Comparison of ENCODE assay signal across 9 mouse cellular contexts in the genomic region with DNA sequence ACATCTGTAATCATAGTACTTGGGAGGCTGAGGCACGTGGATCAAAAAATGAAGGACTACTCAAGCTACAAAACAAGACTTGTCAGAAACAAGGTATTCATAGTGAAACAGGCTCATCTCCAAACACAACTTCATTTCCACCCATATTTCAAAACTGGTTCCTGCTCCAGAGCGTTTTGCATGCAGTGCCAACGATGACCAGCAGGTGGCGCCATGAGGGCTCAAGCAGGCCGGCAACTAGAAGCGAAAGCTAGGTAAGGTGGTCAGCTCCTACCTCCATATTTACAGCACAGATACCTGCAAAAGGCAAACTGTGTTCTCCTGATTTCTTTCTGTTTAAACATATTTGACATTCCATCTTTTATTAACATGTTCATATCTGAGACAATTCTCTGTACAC. TPM values are rescaled to one million over a fixed set of nuclear protein-coding genes. Genes with fewer than 3 reads are reported as not detected.
DNase-seq lines count a peak whose midpoint lies in the region; ATAC-seq and TF ChIP-seq lines count a peak whose summit lies in the region.
"Had no signal": no experiment of that assay in that cellular context is flagged by ENCODE, and none has a peak within 500 bp of the region (broad histone marks: within the 10 kb centered on the region; RNA-seq: fewer than 3 reads in every experiment).

No protein-coding gene starts in this region.

- H3K36me3 ChIP-seq in hindbrain, embryonic 10.5 days, result no peaks in the 10 kb centered on the region
- no peaks in the 10 kb centered on the region for H3K36me3 ChIP-seq in hindbrain, embryonic 13.5 days
- H3K36me3 ChIP-seq in stomach, postnatal 0 days (ENCODE audit: control insufficient read depth, insufficient read depth, low read length), result no peaks in the 10 kb centered on the region
- H3K36me3 ChIP-seq: neural tube, embryonic 13.5 days had no signal

- no peak overlapping the region for H3K4me2 ChIP-seq in hindbrain, embryonic 13.5 days
- H3K4me2 ChIP-seq in stomach, postnatal 0 days (replicated peaks; ENCODE audit: low read depth), result no peak overlapping the region
- H3K4me2 ChIP-seq: neural tube, embryonic 13.5 days had no signal

- no peak overlapping the region for H3K27ac ChIP-seq in hindbrain, embryonic 10.5 days
- no peak overlapping the region for H3K27ac ChIP-seq in hindbrain, embryonic 13.5 days
- H3K27ac ChIP-seq in stomach, postnatal 0 days (replicated peaks), result no peak overlapping the region
- H3K27ac ChIP-seq: neural tube, embryonic 13.5 days had no signal

- no peaks in the 10 kb centered on the region for H3K9me3 ChIP-seq in hindbrain, embryonic 10.5 days
- no peaks in the 10 kb centered on the region for H3K9me3 ChIP-seq in hindbrain, embryonic 13.5 days
- H3K9me3 ChIP-seq in stomach, postnatal 0 days (ENCODE audit: control insufficient read depth, low read length), result no peaks in the 10 kb centered on the region
- H3K9me3 ChIP-seq: neural tube, embryonic 13.5 days had no signal

- TF ChIP-seq EP300 in stomach, postnatal 0 days (optimal IDR thresholded peaks at IDR 0.05), result no peak

- peaks cover 3% of the 10 kb centered on the region; the same call in 1 of the 2 replicates for H3K4me1 ChIP-seq in hindbrain, embryonic 10.5 days (replicated peaks)
- H3K4me1 ChIP-seq in hindbrain, embryonic 13.5 days (replicated peaks), result no peaks in the 10 kb centered on the region
- H3K4me1 ChIP-seq in stomach, postnatal 0 days (replicated peaks; ENCODE audit: control insufficient read depth, insufficient read depth), result no peaks in the 10 kb centered on the region
- H3K4me1 ChIP-seq: neural tube, embryonic 13.5 days had no signal

- 11% methylated on average over 6 of the region's 6 CpGs for WGBS in hindbrain, embryonic 10.5 days
- 4% methylated on average over 6 of the region's 6 CpGs for WGBS in hindbrain, embryonic 13.5 days
- 6% methylated on average over 6 of the region's 6 CpGs for WGBS in stomach, postnatal 0 days

- peak; percentile 82 for DNase-seq in hindbrain, embryonic 10.5 days (ENCODE audit: low spot score)
- peak; percentile 87 to 89 for DNase-seq in adrenal gland, postnatal 36 days
- DNase-seq in heart, postnatal 36 days, result peak; percentile 83 to 94
- peak; percentile 49 to 85 for DNase-seq in left cerebral cortex, postnatal 10 days (ENCODE audit: extremely low spot score in 1 of 2, low spot score in 2 of 2)
- DNase-seq in stomach, postnatal 0 days (ENCODE audit: low spot score), result peak; percentile 88

- intact Hi-C loops in heart, postnatal 36 days (cut with DNase I), result loop anchor here (1.0 kb wide), 1 partner anchor 94 kb away; no protein-coding TSS in a partner anchor
- intact Hi-C loops in left cerebral cortex, postnatal 10 days (cut with DNase I), result loop anchor here (5.0 kb wide), 1 partner anchor 93 kb away; no protein-coding TSS in a partner anchor

- H3K9ac ChIP-seq in hindbrain, embryonic 13.5 days, result no peak overlapping the region
- H3K9ac ChIP-seq in stomach, postnatal 0 days (ENCODE audit: low read length), result no peak overlapping the region
- H3K9ac ChIP-seq: neural tube, embryonic 13.5 days had no signal

- no peaks in the 10 kb centered on the region for H3K27me3 ChIP-seq in hindbrain, embryonic 10.5 days (ENCODE audit: insufficient read depth, poor library complexity, severe bottlenecking)
- no peaks in the 10 kb centered on the region for H3K27me3 ChIP-seq in hindbrain, embryonic 13.5 days
- no peaks in the 10 kb centered on the region for H3K27me3 ChIP-seq in stomach, postnatal 0 days (ENCODE audit: control insufficient read depth, insufficient read depth, low read length)
- H3K27me3 ChIP-seq: neural tube, embryonic 13.5 days had no signal

- TF ChIP-seq CTCF in stomach, postnatal 0 days (IDR thresholded peaks at IDR 0.05; ENCODE audit: low read depth), result peak; percentile 99

- ATAC-seq in hindbrain, embryonic 13.5 days (ENCODE audit: low FRiP score), result no peak
- ATAC-seq in erythroblast, adult 5-6 weeks (replicated peaks; ENCODE audit: low FRiP score, poor library complexity, severe bottlenecking), result peak; percentile 81
- peak; percentile 90 for ATAC-seq in monocyte, adult 5-6 weeks (replicated peaks; ENCODE audit: insufficient number of reproducible peaks, low FRiP score, low TSS enrichment, poor library complexity, severe bottlenecking)
- no peak for ATAC-seq in stomach, postnatal 0 days (ENCODE audit: low FRiP score, low TSS enrichment)

- no peak overlapping the region for H3K4me3 ChIP-seq in hindbrain, embryonic 10.5 days
- H3K4me3 ChIP-seq in hindbrain, embryonic 13.5 days, result no peak overlapping the region
- H3K4me3 ChIP-seq in stomach, postnatal 0 days (ENCODE audit: low read depth, low read length), result no peak overlapping the region
- H3K4me3 ChIP-seq: neural tube, embryonic 13.5 days had no signal

RNA-seq across cellular contexts. Expression of a gene that starts 22.9 kb away (rescaled TPM):
- 14.5 and 17.3 TPM in 2 replicates for polyA plus RNA-seq in hindbrain, embryonic 10.5 days (2016; fragmentation: Nextera tagmentation; extraction: Ambion mirVana)
- polyA plus RNA-seq in hindbrain, embryonic 13.5 days (2015; fragmentation: Nextera tagmentation; extraction: Ambion mirVana), result 18.1 and 19.7 TPM in 2 replicates
- 10 to 100 TPM; 44.2 to 52.8 TPM for total RNA-seq in adrenal gland, postnatal 36 days (2021)
- total RNA-seq in erythroblast, adult 5-6 weeks (2015; ENCODE audit: low replicate concordance), result 61.0 and 79.4 TPM in 2 replicates
- total RNA-seq in erythroblast, adult 5-6 weeks (2017; ENCODE audit: low replicate concordance), result 103 and 115 TPM in 2 replicates
- total RNA-seq in heart, postnatal 36 days (2021), result 10 to 100 TPM; 39.8 to 40.2 TPM
- 10 to 100 TPM; 59.7 to 63.2 TPM for total RNA-seq in left cerebral cortex, postnatal 10 days (2021)
- 60.8 to 96.3 TPM (median 77.3 TPM) in 3 replicates for total RNA-seq in monocyte, adult 5-6 weeks (2017)
- 4.6 and 4.7 TPM in 2 replicates for polyA plus RNA-seq in stomach, postnatal 0 days (2015; fragmentation: Nextera tagmentation; extraction: Ambion mirVana)

RNA-seq across cellular contexts. Expression of a gene that starts 48.4 kb away (rescaled TPM):
- polyA plus RNA-seq in hindbrain, embryonic 10.5 days (2016; fragmentation: Nextera tagmentation; extraction: Ambion mirVana), result 46.7 and 69.8 TPM in 2 replicates
- 33.9 and 42.8 TPM in 2 replicates for polyA plus RNA-seq in hindbrain, embryonic 13.5 days (2015; fragmentation: Nextera tagmentation; extraction: Ambion mirVana)
- total RNA-seq in adrenal gland, postnatal 36 days (2021), result not detected
- not detected in 2 replicates for total RNA-seq in erythroblast, adult 5-6 weeks (2015; ENCODE audit: low replicate concordance)
- total RNA-seq in erythroblast, adult 5-6 weeks (2017; ENCODE audit: low replicate concordance), result 1.1 TPM in 1 of 2 replicates, not detected in the other
- not detected for total RNA-seq in heart, postnatal 36 days (2021)
- under 1 TPM; 0.17 to 0.20 TPM for total RNA-seq in left cerebral cortex, postnatal 10 days (2021)
- total RNA-seq in monocyte, adult 5-6 weeks (2017), result not detected in 3 replicates
- polyA plus RNA-seq in stomach, postnatal 0 days (2015; fragmentation: Nextera tagmentation; extraction: Ambion mirVana), result 0.08 and 0.21 TPM in 2 replicates

Comparison
In these comparisons a context has a peak if more than half of its experiments do, and no peak if none do; other contexts are left out.
1. ATAC-seq: peak in erythroblast, adult 5-6 weeks (single experiment) and monocyte, adult 5-6 weeks (single experiment); none in hindbrain, embryonic 13.5 days (single experiment) and stomach, postnatal 0 days (single experiment).
2. Peak in every context shown above with its lines, with median percentiles within 50 percentile points of each other: DNase-seq.